Mouse (Mus musculus) thymus, adult 2 months (tissue): Measurements from ENCODE around the gene Cd80.

Experiments used
- CTCF ChIP-seq: fragments of 200-500 bp; IDR thresholded peaks from 2 replicates; pipeline ENCODE4 v1.5.1; 2012; ENCODE audit warnings: mild to moderate bottlenecking, control low read depth, low read length, moderate library complexity, borderline replicate concordance; ENCODE audit not compliant: control insufficient read depth, poor library complexity, insufficient read depth; ENCODE audit errors: extremely low read depth
- POLR2A ChIP-seq: fragments of 200-500 bp; IDR thresholded peaks from 2 replicates; pipeline ENCODE4 v1.6.1; 2012; ENCODE audit warnings: mild to moderate bottlenecking, low read length, control low read depth, moderate library complexity; ENCODE audit not compliant: control insufficient read depth, poor library complexity, insufficient read depth; ENCODE audit errors: extremely low read depth

DNA sequence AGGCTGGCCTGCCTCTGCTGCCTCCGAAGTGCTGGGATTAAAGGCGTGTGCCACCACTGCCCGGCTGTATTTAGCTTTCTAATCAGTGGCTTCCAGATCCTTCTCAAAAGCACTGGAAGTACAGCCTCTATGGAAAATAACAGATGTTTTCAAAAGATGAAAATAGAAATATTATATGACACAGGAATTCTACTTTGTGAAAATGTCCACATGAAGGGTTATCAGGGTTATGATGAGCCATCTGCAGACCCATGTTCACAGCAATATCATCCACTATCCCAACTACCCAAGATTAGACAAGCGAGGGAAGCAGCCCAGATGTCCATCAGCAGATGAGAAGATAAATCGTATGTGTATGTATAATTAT, 17.1 kb downstream of the Cd80 start:
- TF ChIP-seq CTCF (no peak), POLR2A (no peak)
